Mouse (Mus musculus): ENCODE measurements around the gene Nmrk2.

GRCm38 (mm10) chr10:81187161-81187560 is 14.7 kb downstream of the Nmrk2 start:
- TF ChIP-seq CTCF (conservative IDR thresholded peaks at IDR 0.05; ENCODE audit: low read length) (no peak), NANOG (IDR thresholded peaks at IDR 0.05; ENCODE audit: borderline replicate concordance, low read length) (no peak)

All from E14TG2a.4 (cell line).